Mouse (Mus musculus) cerebellum, postnatal 10 days (tissue): ENCODE measurements around the gene Prr18.

Source experiments
- DNase-seq, 2 experiments: peaks; one replicate each; pipeline ENCODE4 v3.0.0; 2021; ENCODE audit warnings: mixed read lengths in 2 of 2

Gene Prr18

DNA sequence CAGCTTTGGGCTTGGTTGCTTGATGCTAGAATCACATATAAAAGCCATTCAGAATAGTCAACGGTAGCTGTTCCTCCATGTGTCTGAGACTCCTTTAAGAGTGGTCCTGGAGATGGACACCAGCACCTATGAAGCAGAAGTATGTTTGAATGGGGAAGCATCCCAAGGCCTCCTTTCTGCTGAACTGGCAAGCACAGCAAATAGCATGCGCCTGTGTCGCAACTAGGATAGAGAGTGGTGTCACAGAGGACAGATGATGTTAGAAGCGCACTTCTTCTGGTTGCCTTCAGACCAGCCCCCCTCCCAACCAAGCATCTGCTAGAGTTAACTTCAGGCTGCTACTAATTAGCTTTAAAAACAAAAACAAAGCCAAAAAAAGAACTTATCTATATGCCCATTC, 53.2 kb downstream of the Prr18 start:
- no peak for DNase-seq
